Mouse (Mus musculus): ENCODE measurements at regions not wholly inside any gene's neighbourhood (a gene's known extent, or its start where the extent isn't known, plus 50 kb on each side); places are given as distances from the start of the nearest gene placed in this dataset.

DNA sequence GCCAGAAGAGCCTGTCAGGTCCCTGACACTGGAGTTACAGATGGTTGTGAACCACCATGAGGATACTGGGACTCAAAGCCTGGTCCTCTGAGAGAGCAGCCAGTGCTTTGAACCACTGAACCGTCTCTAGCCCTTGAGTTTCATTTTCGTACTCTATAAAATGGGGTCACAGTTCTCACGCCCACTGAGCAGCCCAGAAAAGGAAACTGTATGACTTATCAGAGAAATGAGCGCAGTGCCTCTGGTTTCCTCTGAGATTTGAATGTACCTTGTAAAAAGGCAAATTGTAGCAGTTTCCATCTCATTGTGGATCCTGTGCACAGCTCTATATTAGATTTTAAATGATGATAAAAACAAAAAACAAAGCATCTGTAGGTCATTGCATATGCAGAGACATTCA, 108.9 kb upstream of the Spata13 start:
- no peak for ATAC-seq (replicated peaks; ENCODE audit: low FRiP score, poor library complexity, severe bottlenecking)

DNA sequence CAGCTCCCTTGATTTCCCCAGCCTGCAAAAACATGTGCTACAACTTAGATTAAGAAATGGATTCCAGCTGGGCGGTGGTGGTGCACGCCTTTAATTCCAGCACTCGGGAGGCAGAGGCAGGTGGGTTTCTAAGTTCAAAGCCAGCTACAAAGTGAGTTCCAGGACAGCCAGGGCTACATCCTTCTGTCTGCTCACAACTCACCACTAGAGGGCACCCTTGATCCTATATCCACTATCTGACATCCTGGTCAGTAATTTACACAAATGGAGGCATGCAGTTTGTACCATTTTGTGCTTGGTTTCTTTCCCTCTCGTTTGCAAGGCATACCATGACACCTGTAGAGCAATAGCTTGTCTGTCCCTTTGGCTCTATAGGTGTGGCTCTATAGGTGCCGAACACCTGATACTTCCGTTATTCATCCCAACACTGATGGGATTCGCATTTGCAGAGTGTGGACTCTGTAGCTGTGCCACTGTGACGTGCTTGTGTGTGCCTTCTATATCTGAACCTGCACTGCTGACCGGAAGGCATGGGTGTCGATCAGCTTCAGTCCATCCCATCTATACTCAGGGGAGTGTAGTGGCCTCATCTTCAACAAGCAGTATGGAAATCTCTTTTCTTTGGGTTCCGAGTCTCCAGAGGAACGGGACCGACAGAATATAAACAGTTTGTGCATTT, 108.4 kb upstream of the Spata13 start:
- peak; percentile 65; the same call in 1 of the 2 replicates for ATAC-seq (replicated peaks; ENCODE audit: low FRiP score, poor library complexity, severe bottlenecking)

DNA sequence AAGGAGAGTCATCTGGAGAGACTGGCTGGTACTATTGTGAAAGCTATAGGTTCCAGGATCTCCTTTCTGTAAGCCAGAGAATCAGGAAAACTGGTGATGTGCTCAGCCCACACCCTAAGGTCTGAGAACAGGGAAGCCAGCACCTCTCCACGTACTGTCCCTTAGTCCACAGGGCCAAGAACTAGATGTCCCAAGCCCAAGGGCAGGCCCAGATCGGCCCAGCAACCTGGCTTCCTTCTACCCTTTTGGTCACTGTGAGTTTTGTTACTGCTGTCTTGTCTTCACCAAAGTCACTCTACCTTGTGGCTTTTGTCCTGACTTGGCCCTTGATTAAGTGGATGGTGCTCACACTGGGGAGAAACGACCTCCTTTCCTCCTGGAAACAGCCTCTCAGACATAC, 107.8 kb upstream of the Spata13 start:
- ATAC-seq (replicated peaks; ENCODE audit: low FRiP score, poor library complexity, severe bottlenecking) = no peak

DNA sequence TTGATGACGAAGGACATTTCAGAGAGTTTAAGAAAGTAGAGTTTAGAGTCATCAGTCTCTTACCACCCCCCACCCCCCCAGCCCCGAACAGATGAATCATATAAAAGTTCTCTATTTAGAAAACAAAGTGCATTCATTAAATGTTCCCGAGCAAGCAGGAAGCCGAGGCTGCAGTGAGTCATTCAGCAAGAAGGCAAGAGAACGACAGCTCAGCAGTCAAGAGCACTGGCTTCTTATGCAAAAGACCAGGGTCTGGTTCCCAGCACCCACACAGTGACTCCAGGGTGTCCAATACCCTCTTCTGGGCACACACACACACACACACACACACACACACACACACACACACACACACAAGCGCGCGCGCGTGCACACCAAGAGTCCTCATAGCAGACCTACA, 107.0 kb upstream of the Spata13 start:
- no peak for ATAC-seq (replicated peaks; ENCODE audit: low FRiP score, poor library complexity, severe bottlenecking)

DNA sequence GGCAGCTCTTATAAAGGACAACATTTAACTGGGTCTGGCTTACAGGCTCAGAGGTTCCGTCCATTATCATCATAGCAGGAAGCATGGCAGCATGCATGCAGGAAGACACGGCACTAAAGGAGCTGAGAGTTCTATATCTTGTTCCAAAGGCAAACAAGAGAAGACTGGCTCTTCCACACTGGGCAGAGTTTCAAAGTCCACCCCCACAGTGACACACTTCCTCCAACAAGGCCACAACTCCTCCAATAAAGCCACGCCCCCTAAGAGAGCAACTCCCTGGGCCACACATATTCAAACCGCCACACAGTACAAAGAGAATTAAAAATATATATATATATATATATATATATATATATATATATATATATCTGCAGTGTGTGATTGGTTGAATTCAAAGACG, 105.8 kb upstream of the Spata13 start:
- no peak for ATAC-seq (replicated peaks; ENCODE audit: low FRiP score, poor library complexity, severe bottlenecking)

DNA sequence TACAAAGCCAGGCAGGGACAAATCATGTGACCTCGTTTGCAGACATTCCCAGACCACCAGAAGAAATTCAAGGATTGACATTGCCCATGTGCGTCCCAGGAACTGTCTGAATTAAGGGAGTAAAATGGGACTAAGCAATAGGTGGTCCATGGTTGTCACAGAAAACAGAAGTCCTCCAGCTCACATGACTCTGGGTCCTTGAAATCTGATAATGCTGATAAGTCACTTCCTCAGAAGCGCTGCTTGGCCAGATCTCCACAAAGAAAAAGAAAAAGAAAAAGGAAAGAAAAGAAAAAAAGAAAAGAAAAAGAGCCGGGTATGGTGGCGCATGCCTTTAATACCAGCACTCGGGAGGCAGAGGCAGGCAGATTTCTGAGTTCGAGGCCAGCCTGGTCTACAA, 105.3 kb upstream of the Spata13 start:
- ATAC-seq (replicated peaks; ENCODE audit: low FRiP score, poor library complexity, severe bottlenecking) = no peak

DNA sequence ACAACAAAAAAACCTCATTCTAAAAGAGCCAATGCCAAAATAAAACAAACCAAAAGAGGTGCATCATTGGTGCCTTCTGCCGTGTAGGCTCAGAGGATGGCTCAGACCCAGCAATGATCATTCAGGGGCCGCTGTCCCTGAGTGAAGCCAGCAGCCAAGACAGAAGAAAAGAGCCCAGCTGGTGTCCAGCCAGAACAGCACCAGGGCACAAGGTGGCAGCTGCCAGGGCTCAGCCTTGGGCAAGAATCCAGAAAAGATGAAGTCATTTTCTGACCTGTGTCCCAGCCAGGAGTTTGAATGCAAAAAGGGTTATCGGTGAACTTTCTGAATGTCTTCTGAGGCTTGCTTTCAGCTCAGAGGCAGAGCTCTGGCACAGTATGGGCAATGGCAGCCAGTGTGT, 104.8 kb upstream of the Spata13 start:
- ATAC-seq (replicated peaks; ENCODE audit: low FRiP score, poor library complexity, severe bottlenecking) = no peak

DNA sequence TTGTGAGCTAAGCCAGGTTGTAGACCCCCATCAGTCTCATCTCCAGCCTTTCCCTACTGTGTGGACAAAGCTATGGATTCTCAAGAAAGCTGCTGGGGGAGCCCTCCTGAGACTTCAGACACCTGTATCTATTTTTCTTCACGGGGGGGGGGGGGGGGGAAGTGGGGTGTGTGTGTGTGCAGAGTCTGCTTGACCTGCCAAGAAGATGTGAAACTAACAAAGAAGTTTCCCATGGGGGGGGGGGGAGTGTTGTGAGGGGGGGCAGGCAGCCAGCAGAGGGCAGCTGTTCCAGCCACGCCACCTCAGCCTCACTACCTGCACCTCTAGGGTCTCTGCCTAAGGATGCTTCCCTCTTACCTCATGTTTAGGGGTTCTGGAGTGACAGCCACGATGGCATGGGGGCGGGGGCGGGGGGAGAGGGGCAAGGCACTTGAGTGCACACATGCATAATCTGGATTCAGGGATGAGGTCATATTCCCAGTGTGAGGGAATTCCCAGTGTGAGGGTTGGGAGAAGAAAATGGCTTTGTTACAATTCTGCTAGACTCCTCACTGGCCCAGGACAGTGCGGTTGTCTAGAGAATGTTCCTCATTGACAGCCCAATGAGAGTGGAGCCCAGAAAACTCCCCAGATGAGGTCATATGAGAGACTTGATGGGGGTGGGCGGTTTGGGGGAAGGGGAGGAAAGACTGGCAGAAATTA, 104.0 kb upstream of the Spata13 start:
- no peak for ATAC-seq (replicated peaks; ENCODE audit: low FRiP score, poor library complexity, severe bottlenecking)

DNA sequence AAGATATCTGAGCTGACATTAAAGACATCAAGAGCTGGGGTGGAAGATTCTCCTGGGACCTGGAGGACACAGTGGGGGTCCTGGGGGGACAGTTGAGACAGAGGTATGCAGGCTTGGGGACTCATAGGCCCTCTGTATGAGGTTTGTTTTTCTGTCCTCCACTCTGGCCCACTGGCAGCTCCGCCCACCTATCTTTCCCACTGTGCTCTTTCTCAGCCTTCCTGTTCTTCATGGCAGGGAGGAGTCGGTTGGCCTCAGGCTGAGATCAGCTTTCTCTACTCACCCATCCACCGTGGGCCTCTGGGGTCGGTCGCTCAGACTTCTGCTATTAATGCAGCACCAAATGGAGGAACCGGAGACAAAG, 103.5 kb upstream of the Spata13 start:
- no peak for ATAC-seq (replicated peaks; ENCODE audit: low FRiP score, poor library complexity, severe bottlenecking)

DNA sequence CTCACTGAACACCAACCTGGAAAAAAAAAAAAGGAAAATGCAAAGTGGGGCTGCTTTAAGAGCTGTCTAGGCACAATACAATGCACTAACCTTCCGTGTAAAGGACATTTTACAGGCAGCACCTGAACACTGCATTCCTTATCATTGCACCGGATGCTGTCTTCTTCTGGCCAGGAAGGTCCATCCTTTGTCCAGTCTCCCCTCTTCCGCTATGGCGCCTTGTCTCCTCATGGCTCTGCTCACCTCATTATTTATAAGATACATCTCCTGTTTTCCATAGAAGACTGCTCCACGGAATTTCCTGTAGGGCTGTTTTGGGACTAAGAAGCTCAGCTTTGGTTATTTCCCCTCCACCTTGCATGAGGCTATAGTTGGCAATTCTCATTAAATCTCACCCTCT, 102.8 kb upstream of the Spata13 start:
- no peak for ATAC-seq (replicated peaks; ENCODE audit: low FRiP score, poor library complexity, severe bottlenecking)

DNA sequence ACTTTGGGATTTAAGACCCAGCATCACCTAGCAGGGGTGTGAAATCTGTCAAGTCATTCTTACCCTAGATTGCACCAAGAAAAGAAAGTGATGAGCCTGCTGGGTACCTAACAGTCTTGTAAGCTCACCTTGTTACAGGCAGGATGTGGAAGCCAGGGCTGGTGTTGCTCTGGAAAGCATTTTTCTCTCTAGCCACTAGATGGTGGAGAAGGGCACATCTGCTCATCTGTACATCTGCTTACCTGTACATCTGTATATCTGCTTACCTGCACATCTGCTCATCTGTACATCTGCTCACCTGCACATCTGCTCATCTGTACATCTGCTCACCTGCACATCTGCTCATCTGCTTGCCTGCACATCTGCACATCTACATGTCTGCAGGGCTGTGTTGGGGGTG, 102.0 kb upstream of the Spata13 start:
- no peak for ATAC-seq (replicated peaks; ENCODE audit: low FRiP score, poor library complexity, severe bottlenecking)

DNA sequence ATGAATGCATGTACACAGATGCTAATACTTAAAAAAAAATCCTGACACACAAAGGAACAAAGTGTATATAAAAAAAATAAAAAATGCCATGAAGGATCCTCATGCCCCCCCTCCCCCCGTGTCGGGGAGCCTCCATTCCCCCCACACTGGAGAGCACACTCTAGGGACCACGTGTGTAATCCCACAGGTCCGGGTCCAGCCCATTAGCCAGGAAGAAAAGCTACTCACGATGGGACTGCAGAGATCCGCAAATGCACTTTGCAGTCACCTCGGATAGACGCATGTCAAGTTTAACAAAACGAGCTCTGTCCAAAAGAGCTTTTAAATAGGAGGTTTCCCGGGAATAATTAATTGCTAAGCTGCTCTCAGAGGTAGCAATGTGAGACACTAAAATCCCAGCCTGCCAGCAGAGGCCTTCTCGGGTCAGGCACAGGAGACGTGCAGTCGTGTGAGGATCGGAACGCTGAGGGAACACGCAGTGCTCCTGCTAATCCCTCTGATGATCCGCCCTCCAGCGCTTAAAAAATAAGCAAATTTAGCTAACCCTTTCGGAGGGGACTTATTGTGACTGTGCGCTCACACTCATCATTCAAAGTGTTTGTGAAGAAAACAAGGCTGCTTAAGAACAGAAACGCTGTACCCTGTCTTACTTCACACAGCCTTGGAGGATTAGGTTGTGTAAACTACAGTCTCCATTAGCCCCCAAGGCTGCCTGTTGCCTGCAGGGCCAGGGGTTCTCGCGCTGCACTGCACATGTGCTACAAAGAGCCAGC, 100.2 kb upstream of the Spata13 start:
- ATAC-seq (replicated peaks; ENCODE audit: low FRiP score, poor library complexity, severe bottlenecking) = no peak

DNA sequence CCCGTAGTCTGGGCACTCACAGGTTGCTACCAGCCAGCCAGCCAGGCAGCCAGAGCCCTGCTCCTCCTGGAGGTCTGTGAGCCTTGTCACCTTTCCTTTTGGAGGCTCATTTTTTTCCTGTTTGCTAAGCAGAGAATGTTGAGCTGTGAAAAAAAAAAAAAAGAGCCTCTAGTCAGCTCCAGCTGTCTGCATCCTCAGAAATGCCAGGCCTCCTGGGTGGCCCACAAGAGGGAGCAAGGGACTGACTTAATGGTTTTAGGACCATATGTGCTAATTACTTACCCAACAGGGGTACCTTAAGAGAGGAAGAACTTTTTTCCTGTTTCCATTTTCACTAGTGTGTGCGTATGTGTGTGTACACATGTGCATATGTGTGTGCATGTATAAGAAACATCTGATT, 94.8 kb upstream of the Spata13 start:
- no peak for ATAC-seq (replicated peaks; ENCODE audit: low FRiP score, poor library complexity, severe bottlenecking)

DNA sequence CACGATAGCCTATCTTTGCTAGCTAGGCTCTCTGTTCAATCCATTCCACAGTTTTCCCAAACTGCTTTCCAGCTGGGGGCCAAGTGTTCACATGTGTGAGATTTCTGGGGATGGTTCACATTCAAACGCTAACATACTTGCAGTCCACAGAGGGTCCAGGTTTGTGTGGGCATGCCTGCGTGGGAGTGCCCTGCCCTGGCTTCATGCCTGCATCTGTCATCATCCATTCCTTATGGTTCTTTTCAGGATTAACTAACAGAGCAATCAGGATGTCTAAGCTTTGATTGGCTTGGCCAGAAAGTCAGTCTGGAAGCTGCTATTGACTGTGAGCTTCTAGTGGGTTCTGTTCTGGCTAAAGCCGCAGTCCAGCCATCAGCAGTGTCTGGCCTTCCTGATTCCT, 93.7 kb upstream of the Spata13 start:
- ATAC-seq (replicated peaks; ENCODE audit: low FRiP score, poor library complexity, severe bottlenecking) = no peak

DNA sequence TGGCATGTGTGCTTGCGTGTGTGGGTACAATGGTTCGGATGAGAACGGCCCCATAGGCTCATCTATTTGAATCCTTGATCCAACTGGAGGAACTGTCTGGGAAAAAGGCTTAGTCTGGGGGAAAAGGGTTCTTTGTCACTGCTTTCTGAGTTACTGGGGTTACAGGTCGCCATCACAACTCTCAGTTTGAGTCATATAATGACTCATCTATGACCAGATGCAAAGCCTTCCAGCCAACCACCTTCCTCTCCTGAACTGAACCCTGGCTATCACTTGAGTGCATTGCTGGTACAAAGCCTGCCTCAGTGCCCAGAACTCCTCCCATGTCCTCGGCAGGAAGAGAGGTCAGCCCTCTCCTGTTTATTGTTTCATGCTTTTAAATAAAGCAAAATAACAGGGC, 92.2 kb upstream of the Spata13 start:
- no peak for ATAC-seq (replicated peaks; ENCODE audit: low FRiP score, poor library complexity, severe bottlenecking)

DNA sequence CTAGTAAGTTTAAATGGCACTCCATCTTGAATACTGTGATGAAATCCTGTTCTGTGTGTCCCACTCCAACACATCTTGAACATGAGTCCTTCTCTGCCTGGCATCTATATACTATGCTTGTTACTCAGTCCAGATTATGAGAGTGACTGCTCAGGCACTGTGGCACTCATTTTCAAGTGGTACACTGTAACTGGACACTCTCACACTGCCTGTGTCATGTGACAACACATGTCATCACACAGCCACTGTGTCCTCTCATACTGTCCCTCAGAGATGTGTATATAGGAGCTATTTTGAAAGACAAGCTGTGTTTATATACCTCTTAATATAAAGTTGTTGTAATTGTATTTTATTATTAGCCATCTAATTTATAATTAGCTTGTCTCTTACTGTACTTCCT, 89.0 kb upstream of the Spata13 start:
- ATAC-seq (replicated peaks; ENCODE audit: low FRiP score, poor library complexity, severe bottlenecking) = no peak

DNA sequence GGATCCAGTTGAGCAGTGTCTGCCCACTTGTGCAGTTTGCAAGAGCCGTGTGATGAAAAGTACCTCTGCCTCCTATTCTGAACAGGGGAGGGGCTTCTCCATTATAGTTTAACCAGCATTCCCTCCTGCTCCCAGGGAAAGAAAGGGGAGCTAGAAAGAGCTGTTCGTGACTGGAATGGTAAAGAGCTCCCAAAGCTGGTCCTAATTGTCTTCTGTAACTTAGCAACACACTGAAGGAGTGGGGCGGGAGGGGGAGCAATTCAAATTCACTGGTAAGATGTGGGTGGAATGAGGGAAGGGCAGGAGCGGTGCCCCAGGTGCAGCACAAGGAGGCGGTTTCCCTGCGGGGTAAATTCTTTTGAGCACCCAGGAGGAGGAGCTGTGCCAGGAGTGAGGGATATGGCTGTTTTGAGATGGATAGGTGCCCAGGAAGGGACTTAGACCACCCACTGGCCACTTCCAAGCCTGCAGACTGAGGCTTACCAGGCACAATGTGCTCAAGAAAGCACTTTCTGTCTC, 79.5 kb upstream of the Spata13 start:
- ATAC-seq (replicated peaks; ENCODE audit: low FRiP score, poor library complexity, severe bottlenecking) = no peak

DNA sequence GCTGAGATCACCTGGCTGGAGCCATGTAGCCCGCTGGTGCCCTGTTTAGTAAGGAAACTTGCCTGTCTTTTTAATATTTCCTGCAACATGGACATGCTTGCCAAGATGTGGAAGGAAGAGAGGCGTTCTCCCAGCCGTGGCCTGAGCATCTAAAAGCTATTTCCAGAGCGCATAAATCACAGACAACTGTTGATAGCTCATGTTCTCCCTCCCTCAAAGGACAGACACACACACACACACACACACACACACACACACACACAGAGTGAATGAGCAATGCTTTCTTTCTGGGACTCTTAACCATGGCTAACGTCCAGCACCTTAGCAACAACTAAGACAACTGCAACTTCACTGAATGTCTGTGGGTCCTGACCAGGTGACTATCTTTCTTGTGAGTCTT, 77.3 kb upstream of the Spata13 start:
- ATAC-seq (replicated peaks; ENCODE audit: low FRiP score, poor library complexity, severe bottlenecking) = no peak

DNA sequence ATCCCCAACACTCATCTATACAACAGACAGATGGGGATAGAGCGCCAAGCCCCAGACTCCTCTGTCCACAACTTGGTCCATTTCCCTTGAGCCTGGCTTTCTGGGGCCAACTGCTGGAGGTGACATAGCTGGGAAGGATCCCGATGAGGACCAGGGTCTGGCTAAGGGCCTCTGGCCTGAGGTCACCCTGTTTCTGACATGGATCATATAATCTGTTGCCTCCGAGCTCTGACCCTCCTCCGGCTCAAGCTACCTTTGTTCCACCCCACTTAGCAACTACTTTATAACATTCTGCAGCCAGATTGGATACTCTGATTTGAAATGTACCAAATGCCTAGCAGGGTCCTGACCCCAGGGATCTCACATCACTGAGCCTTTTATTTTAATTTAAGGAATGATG, 76.8 kb upstream of the Spata13 start:
- no peak for ATAC-seq (replicated peaks; ENCODE audit: low FRiP score, poor library complexity, severe bottlenecking)

DNA sequence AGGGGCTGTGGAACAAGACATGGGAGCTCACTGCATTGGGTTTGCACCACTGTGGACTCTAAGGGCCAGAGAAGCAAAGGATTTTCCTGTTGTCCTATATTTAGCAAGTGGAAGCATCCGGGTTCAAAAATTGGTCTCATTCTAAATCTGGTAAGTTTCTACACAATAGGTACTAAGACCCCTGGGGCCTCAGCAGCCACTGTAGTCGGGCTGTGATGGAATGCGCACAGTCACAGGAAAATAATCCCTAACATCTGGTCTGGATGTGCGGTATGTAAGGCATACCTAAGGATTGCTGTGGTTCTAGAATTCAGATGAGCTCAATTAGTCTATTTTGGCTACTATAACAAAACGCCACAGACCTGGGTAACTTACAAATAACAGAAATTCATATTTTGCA, 74.4 kb upstream of the Spata13 start:
- no peak for ATAC-seq (replicated peaks; ENCODE audit: low FRiP score, poor library complexity, severe bottlenecking)

All from erythroid progenitor cell, adult 5-6 weeks (primary cell).